Mouse (Mus musculus): Measurements from ENCODE around the gene Prpf6.

- TF ChIP-seq CTCF (IDR thresholded peaks at IDR 0.05; ENCODE audit: low read depth) (no peak), EP300 (IDR thresholded peaks at IDR 0.05; ENCODE audit: low read depth) (no peak)
Observed at GRCm38 (mm10) chr2:181628471-181628870, 36.8 kb downstream of the Prpf6 start.
